Mouse (Mus musculus) olfactory bulb, adult 2 months (tissue): ENCODE results near the gene Pan3. TPM values are rescaled to one million over a fixed set of nuclear protein-coding genes. Genes with fewer than 3 reads are reported as not detected.
"Not testable (repeated sequence)": the region's sequence is repeated elsewhere in the genome, so short reads cannot be mapped to it uniquely, and the experiment has no call there.

Source experiments
- H3K27ac ChIP-seq: fragments of 200-500 bp; 2 replicates; pipeline ENCODE4 v1.5.1; 2012; ENCODE audit warnings: low read depth, low read length; ENCODE audit not compliant: insufficient read depth
- H3K4me1 ChIP-seq: fragments of 200-500 bp; 2 replicates; pipeline ENCODE4 v1.6.1; 2012; ENCODE audit warnings: low read length; ENCODE audit not compliant: control insufficient read depth, insufficient read depth
- H3K4me3 ChIP-seq: fragments of 200-500 bp; 2 replicates; pipeline ENCODE4 v1.5.1; 2012; ENCODE audit warnings: mild to moderate bottlenecking, low read depth, low read length, moderate library complexity; ENCODE audit not compliant: insufficient read depth
- CTCF ChIP-seq: fragments of 200-500 bp; IDR thresholded peaks from 2 replicates; pipeline ENCODE4 v1.5.1; 2012; ENCODE audit warnings: low read depth, mild to moderate bottlenecking, low read length, moderate library complexity; ENCODE audit not compliant: insufficient read depth
- POLR2A ChIP-seq: fragments of 200-500 bp; IDR thresholded peaks from 2 replicates; pipeline ENCODE4 v1.6.1; 2012; ENCODE audit warnings: mild to moderate bottlenecking, low read depth, low read length, moderate library complexity; ENCODE audit not compliant: insufficient read depth
- WGBS: fragments of 180-500 bp; shearing (Covaris S2); methylation state at CpG from one replicate; pipeline ENCODE4 v1.1.7; 2018; 5-methylcytosine and 5-hydroxymethylcytosine counted together
- polyA plus RNA-seq: library from polyadenylated mRNA; stranded (reverse); fragments of >200 nt; gene quantifications from 2 replicates; pipeline ENCODE4 v1.2.4, GENCODE M21; 2012; ENCODE audit warnings: low replicate concordance; ENCODE audit not compliant: missing spikeins, insufficient read depth, insufficient read length

The Pan3 gene
- polyA plus RNA-seq, 1 experiment, result not detected

DNA sequence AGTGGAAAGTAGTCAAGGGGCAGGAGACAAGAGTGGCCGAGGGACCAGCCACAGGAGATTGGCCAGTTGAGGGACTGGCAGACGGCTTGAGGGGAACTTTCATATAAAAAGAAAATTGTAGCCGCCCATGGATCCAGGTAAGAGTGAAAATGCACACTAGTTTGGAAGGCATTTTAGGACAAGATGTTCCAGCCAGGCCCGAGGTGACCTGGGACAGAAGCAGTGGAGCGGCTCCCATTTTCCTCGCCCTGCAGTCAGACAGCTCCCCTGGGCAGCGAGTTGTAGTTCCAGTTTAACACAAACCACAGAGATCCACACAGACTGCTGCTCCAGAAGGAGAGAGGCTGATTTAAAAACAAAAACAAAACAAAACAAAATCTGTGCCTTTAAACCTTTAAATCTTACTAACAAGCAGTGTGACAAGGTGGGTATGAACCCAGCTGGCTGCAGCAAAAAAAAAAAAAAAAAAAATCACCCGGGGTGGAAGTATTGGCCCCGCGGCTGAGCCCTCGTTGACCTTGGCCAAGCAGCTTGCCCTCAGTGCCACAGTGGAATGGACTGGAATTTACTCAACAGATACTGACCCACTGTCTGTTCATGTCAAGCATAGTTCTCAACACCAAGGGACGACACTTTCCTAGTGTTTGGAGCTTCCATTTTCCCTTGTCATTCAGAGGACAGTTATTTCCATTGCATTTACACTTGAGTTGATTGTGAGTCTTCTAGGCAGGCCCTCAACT lies 119.2 kb downstream of the Pan3 start:
- no peak overlapping the region for H3K4me3 ChIP-seq
- H3K4me1 ChIP-seq, result no peaks in the 10 kb centered on the region
- WGBS, result 89% methylated on average over 12 of the region's 12 CpGs
- no peak for TF ChIP-seq CTCF
- no peak for TF ChIP-seq POLR2A
- H3K27ac ChIP-seq, result no peak overlapping the region

- TF ChIP-seq POLR2A, result no peak
- no peak for TF ChIP-seq CTCF
- WGBS, result 85% methylated on average over 13 of the region's 13 CpGs
Observed at GRCm38 (mm10) chr5:147551879-147552627, 122.1 kb downstream of the Pan3 start.

GRCm38 (mm10) chr5:147557641-147558040 lies 127.7 kb downstream of the Pan3 start:
- WGBS, result 71% methylated on average over 6 of the region's 6 CpGs
- H3K4me1 ChIP-seq, H3K27ac ChIP-seq, H3K4me3 ChIP-seq: not testable (repeated sequence)

More at GRCm38 (mm10) chr5:147551879-147552627, 122.1 kb downstream of the Pan3 start:
- Histone ChIP-seq H3K27ac (no peak overlapping the region), H3K4me3 (no peak overlapping the region), H3K4me1 (no peaks in the 10 kb centered on the region)

DNA sequence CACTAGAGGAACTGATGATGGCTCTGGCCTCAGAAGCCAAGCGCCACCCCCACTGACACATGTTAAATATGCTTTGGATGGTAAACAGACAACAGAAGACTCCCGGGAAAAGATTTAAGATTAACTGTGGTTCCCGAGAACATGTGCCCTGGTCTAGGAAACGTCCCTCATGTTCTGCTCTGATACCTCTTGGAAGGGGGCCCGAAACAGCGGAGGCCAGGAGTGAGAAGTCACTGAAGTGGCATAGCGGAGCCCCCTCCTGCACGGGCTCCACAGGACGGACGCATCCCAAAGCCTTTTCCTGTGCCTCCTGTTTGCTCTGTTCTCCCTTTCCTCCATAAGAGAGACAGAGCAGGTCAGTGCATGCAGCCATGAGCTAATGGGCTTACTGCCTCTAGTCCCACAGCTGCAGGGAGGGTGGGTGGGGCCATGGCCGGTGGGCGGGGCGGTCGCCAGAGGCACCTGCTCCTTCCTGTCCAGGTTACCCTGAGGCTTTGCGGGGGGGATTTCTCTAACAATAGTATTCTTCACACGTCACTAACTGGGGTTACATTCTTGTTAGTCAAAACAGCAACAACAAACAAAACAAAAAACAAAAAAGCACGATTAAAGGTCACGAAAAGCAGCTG lies 133.7 kb downstream of the Pan3 start:
- peaks cover 17% of the 10 kb centered on the region; the same call in 1 of the 2 replicates for H3K4me1 ChIP-seq
- no peak overlapping the region for H3K4me3 ChIP-seq
- WGBS, result 50% methylated on average over 18 of the region's 18 CpGs
- H3K27ac ChIP-seq, result no peak overlapping the region
- TF ChIP-seq CTCF (no peak), POLR2A (no peak)

DNA sequence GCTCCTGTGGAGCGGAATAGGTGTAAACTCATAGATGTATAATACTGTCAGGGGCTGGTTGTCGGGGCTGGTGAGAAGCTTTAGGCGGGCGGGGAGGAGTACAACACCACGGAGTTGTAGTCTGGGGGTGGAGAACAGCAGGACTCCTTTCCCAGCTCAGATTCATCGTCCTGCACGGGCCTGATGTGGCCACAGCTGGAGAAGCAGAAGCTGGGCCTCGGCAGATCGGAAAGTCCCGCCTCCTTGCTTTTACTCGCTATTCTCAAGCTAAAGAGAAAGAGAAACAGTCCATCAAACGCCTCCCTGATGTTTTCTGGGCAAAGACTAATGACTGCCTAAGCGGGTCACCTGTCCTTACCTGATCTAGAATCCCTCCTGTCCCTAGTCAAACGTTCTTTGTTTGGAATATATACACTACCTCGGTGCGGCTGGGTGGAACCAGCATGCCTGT lies 134.2 kb downstream of the Pan3 start:
- no peak overlapping the region for H3K27ac ChIP-seq
- peaks cover 17% of the 10 kb centered on the region; the same call in 1 of the 2 replicates for H3K4me1 ChIP-seq
- TF ChIP-seq POLR2A (no peak), CTCF (no peak)
- H3K4me3 ChIP-seq, result no peak overlapping the region
- WGBS, result 18% methylated on average over 16 of the region's 16 CpGs

- Histone ChIP-seq H3K4me3 (no peak overlapping the region), H3K27ac (no peak overlapping the region), H3K4me1 (peaks cover 17% of the 10 kb centered on the region; the same call in 1 of the 2 replicates)
- no peak for TF ChIP-seq POLR2A
- TF ChIP-seq CTCF, result no peak
- WGBS, result 85% methylated on average over 7 of the region's 7 CpGs
Observed at GRCm38 (mm10) chr5:147565444-147565843, 135.5 kb downstream of the Pan3 start.

GRCm38 (mm10) chr5:147566335-147566734 lies 136.4 kb downstream of the Pan3 start:
- peaks cover 17% of the 10 kb centered on the region; the same call in 1 of the 2 replicates for H3K4me1 ChIP-seq
- 79% methylated on average over 7 of the region's 7 CpGs for WGBS
- TF ChIP-seq POLR2A, result no peak
- TF ChIP-seq CTCF, result no peak
- H3K4me3 ChIP-seq, result no peak overlapping the region
- H3K27ac ChIP-seq, result no peak overlapping the region

DNA sequence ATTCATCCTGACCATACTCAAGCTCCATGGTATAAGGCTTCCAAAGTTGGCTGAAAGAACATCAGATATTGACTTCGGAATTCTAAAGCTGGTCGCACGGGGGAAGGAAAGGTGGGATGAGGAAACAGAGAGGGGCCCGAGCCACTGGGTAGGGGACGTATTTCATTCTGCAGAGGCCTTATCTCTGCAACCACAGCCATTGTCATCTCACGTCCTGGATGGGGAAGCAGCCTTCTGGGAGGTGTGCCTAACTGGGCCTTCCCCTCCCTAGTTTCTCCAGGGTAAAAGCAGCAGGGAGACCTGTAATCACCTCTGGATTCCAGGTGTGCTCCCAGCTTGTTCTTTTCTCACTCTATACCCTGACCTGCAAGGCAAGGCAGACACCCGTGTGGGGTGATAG lies 142.7 kb downstream of the Pan3 start:
- WGBS, result 94% methylated on average over 7 of the region's 7 CpGs
- H3K4me1 ChIP-seq, result no peaks in the 10 kb centered on the region
- H3K27ac ChIP-seq, result no peak overlapping the region
- no peak for TF ChIP-seq CTCF
- TF ChIP-seq POLR2A, result no peak
- no peak overlapping the region for H3K4me3 ChIP-seq

- Histone ChIP-seq H3K27ac (no peak overlapping the region), H3K4me3 (no peak overlapping the region), H3K4me1 (no peaks in the 10 kb centered on the region)
- WGBS, result 89% methylated on average over 1 of the region's 1 CpGs
- no peak for TF ChIP-seq POLR2A
- no peak for TF ChIP-seq CTCF
Observed at GRCm38 (mm10) chr5:147573555-147573954, 143.6 kb downstream of the Pan3 start.
